Mouse (Mus musculus): ENCODE measurements around the gene Cd274.

The Cd274 gene

GRCm38 (mm10) chr19:29420397-29420796 lies 53.1 kb downstream of the Cd274 start:
- DNase-seq (ENCODE audit: low read depth in 1 of 2, low spot score in 2 of 2) = no peak

DNA sequence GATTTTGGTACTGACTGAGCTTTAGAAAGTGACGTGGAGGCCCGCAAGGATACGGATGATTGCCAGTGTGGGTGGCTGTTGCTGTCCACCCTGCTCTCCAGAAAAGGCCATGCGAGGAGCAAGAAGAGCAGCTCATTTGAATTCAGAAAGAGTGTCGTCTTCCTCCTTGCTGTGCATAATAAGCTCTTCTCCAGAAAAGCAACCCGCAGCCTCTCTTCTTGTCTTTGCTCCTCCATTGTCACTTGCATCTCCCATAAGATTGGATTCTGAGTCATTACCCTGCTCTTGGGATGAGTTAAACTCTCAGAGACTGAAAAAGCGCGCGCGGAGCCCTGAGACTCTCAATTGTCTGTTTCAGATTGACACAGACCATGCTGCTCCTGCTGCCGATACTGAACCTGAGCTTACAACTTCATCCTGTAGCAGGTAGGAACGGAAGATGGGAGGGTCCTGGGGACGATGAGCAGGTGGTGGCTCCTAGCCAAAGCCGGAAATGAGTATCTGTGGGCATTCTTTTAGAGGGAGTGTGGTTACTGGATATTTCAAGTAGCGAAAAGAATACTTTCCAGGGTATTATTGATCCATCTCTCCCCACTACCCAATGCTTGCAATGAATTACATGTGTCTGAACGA lies 54.9 kb downstream of the Cd274 start:
- no peak for DNase-seq (ENCODE audit: low read depth in 1 of 2, low spot score in 2 of 2)

GRCm38 (mm10) chr19:29422796-29423195 lies 55.5 kb downstream of the Cd274 start:
- no peak for DNase-seq (ENCODE audit: low read depth in 1 of 2, low spot score in 2 of 2)

GRCm38 (mm10) chr19:29430516-29430915 lies 63.3 kb downstream of the Cd274 start:
- DNase-seq (ENCODE audit: low read depth in 1 of 2, low spot score in 2 of 2) = no peak

DNA sequence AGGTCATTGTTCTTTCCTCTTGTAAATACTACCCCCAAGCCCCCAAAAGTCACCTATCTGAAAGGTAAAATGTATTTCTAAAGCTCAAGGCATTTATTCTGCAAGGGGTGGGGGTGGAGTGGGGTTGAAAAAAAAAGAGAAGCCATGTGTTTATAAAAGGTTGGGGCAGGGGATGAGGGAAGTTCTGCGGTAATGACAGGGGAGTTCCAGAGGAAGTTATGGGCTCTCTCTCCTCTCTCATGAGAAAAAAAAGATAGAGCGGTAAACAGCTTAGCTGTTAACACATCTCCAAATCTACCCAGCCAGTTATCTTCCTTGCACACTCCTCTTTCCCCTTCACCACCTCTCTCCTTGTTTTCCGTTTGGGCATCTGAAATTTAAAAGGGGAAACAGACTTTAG lies 63.7 kb downstream of the Cd274 start:
- DNase-seq (ENCODE audit: low read depth in 1 of 2, low spot score in 2 of 2) = no peak

GRCm38 (mm10) chr19:29436793-29437479 lies 69.7 kb downstream of the Cd274 start:
- DNase-seq (ENCODE audit: low read depth in 1 of 2, low spot score in 2 of 2) = no peak
